Mouse (Mus musculus) small intestine, adult 2 months (tissue): ENCODE results near the gene Olfr420.

Experiments
- CTCF ChIP-seq: fragments of 200-500 bp; IDR thresholded peaks from 2 replicates; pipeline ENCODE4 v1.5.1; 2012; ENCODE audit warnings: low read depth, mild to moderate bottlenecking, control low read depth, inconsistent platforms, low read length, moderate library complexity, mixed read lengths; ENCODE audit not compliant: insufficient replicate concordance, insufficient read length; ENCODE audit errors: extremely low read depth
- POLR2A ChIP-seq: fragments of 200-500 bp; IDR thresholded peaks from 2 replicates; pipeline ENCODE4 v1.6.1; 2012; ENCODE audit warnings: low read depth, mild to moderate bottlenecking, control low read depth, inconsistent platforms, low read length, moderate library complexity

DNA sequence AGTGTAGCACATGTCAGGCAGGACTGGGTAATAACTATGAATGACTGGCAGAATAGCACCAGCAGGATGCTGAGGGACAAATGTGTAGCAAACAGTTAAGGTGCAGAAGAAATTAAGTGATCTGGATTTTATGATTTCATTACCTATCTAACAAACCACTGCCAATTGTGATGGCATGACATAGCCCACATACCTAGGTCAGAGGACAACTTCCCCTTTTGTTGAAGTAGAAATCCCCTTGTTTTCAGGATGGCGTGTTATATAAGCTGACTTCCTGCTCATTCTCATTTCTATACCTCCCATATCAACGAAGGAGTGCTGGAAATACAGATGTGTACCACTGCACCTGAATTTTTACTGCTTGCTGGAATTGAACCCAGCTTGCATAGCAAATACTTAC is 14.0 kb upstream of the Olfr420 start:
- TF ChIP-seq CTCF (no peak), POLR2A (no peak)
